Mouse (Mus musculus): Measurements from ENCODE around the gene Skint8.

DNA sequence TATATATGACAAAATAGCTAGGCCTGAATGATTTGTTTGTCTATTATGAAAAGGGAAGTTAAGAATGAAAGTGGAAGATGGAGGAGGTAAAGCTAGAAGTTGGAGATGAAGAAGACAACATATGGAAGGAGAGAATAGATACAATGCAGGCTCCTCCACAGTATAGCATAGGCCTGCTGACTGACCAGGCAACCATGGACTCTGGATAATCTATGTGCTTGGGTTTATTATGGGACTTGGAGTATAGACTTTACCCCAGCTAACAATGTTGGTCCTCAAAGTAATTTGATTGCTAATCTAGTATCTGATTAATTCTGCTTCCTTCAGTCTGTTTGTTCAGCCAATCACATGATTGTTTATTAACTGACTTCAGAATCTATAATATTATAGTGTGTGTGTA is 27.1 kb upstream of the Skint8 start:
- TF ChIP-seq CEBPB (IDR thresholded peaks at IDR 0.05; ENCODE audit: low read depth) (no peak), MYOD1 (IDR thresholded peaks at IDR 0.05; ENCODE audit: control insufficient read depth, insufficient read length, low read depth) (no peak), CTCF (IDR thresholded peaks at IDR 0.05; ENCODE audit: control insufficient read depth, insufficient read depth, insufficient read length) (no peak)
